Mouse (Mus musculus): ENCODE data around the gene Agbl2. TPM values are rescaled to one million over a fixed set of nuclear protein-coding genes. Genes with fewer than 3 reads are reported as not detected.

Gene Agbl2
- not detected for polyA plus RNA-seq (2017; shearing (Covaris generic))

- no peak for ATAC-seq
Measured at GRCm38 (mm10) chr2:90782458-90782857, at the start of gene Agbl2. TSS of gene Agbl2 (plus strand) at chr2:90782727.

GRCm38 (mm10) chr2:90735326-90735725, 47.2 kb upstream of the Agbl2 start:
- no peak for ATAC-seq

GRCm38 (mm10) chr2:90738801-90739200, 43.7 kb upstream of the Agbl2 start:
- no peak for ATAC-seq

- no peak for ATAC-seq
Measured at GRCm38 (mm10) chr2:90739327-90739726, 43.2 kb upstream of the Agbl2 start.

- no peak for ATAC-seq
Measured at GRCm38 (mm10) chr2:90739921-90740320, 42.6 kb upstream of the Agbl2 start.

GRCm38 (mm10) chr2:90744285-90745052, 38.1 kb upstream of the Agbl2 start:
- no peak for ATAC-seq

GRCm38 (mm10) chr2:90745053-90745678, 37.4 kb upstream of the Agbl2 start, which contains the start of gene Fnbp4:
TSS of gene Fnbp4 (plus strand) at chr2:90745370.
- peak; percentile 94 for ATAC-seq

- peak; percentile 25 for ATAC-seq
Measured at GRCm38 (mm10) chr2:90745740-90746537, 36.6 kb upstream of the Agbl2 start.

- ATAC-seq: no peak
Measured at GRCm38 (mm10) chr2:90746538-90746865, 36.0 kb upstream of the Agbl2 start.

- no peak for ATAC-seq
Measured at GRCm38 (mm10) chr2:90747131-90747530, 35.4 kb upstream of the Agbl2 start.

- no peak for ATAC-seq
Measured at GRCm38 (mm10) chr2:90749676-90750459, 32.7 kb upstream of the Agbl2 start.

GRCm38 (mm10) chr2:90753565-90753964, 29.0 kb upstream of the Agbl2 start:
- no peak for ATAC-seq

- ATAC-seq: no peak
Measured at GRCm38 (mm10) chr2:90754188-90754587, 28.3 kb upstream of the Agbl2 start.

GRCm38 (mm10) chr2:90765123-90765522, 17.4 kb upstream of the Agbl2 start:
- no peak for ATAC-seq

GRCm38 (mm10) chr2:90781323-90781722, 1.2 kb upstream of the Agbl2 start:
- ATAC-seq: no peak

GRCm38 (mm10) chr2:90781938-90782337, 589 bp upstream of the Agbl2 start:
- ATAC-seq: no peak

GRCm38 (mm10) chr2:90782901-90783486, 467 bp downstream of the Agbl2 start:
- ATAC-seq: no peak

- no peak for ATAC-seq
Measured at GRCm38 (mm10) chr2:90788126-90788525, 5.6 kb downstream of the Agbl2 start.

- ATAC-seq: no peak
Measured at GRCm38 (mm10) chr2:90808241-90809126, 26.0 kb downstream of the Agbl2 start.

GRCm38 (mm10) chr2:90810751-90811150, 28.2 kb downstream of the Agbl2 start:
- ATAC-seq: no peak

GRCm38 (mm10) chr2:90815266-90815665, 32.7 kb downstream of the Agbl2 start:
- no peak for ATAC-seq

Data from CD4-positive, CD25-positive, alpha-beta regulatory T cell, adult 4 months (primary cell).